Mouse (Mus musculus): ENCODE data around the gene Supt6.

Gene Supt6

DNA sequence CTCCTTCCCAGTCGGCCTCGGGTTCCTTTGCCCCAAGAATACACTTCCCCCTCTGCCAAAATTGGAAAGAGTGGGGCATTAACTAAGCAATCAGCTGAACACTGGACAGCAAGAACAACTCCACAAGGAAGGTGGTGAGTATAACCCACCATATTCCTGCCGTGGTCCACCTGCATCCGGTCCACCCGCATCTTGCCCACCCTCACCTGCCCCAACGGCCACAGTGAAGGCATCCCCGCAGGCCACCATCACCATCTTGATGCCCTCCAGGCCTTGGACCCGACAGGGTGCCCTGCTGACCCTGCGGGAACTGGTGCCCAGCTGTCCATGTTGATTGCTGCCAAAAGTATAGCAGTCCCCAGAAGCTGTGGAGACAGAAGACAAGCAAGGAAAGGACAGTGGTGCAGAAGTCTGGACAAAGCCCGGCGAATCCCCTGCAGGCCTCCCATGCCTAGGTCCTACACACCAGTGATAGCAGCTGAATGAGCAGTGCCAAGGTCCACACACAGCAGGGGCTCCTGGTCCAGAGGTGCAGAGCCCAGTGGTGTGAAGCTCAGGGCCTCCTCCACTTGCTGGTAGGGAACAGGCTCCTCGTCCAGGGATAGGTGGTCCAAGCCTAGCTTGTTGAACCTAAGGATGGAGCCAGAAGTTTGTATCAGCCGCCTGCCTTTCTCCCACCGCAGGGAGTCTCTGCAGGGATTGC lies 78.4 kb downstream of the Supt6 start:
- in situ Hi-C loops (cut with MboI, MseI), result no loop called here

DNA sequence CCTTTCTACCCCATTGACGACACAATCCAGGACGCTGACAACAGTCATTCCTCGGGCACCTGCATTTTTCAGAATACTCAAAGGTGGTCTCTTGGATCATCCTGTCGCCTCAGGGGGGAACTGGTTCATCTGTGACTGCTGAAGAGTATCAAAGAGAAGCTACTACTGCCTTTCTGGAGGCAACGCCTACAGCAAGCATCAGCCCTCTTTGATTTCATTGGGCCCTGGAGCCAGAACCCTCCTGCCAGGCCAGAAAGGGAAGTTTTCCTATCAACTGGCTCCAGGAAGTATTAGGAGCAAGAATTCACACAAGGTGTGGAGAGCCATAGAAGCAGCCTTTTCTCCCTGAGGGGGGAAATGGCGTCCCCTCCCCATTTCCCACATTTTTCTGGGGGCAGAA lies 79.1 kb downstream of the Supt6 start:
- in situ Hi-C loops (cut with MboI, MseI), result no loop called here

DNA sequence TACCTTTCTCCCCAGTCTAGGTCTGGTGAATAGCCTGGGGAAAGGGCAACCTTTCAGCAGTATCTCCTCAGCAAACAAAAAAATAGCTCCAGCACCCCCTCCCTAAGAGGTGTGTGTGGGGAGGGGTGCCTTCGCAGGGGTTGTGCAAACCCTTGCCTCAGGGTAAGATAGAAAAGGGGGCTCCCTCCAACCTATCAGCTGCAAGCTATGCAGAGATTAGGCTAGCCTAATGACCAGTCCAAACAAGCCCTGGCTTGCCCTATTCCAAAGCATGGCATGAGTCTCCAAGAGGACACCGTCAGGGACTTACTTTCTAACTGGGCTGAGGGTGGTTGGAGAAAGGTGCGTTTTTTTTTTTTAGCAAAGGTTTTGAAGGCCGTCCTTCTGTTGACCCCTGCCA lies 79.6 kb downstream of the Supt6 start:
- in situ Hi-C loops (cut with MboI, MseI), result no loop called here

DNA sequence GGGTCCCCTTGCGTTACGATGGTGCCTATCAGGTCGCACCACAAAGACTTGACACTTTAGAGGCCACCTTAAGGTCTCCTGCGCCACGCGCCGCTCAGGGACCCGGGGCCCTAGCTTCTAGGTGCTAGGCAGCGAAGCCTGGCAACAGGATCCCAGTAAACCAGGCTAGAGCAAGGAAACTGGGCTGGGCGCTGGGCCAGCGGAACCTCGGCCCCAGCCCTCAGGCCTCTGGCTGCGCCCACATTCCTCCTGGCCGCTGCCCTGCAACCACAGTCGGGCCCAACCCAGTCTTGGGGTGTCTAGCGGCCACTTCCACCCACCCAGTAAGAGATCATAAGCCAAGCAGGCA lies 80.1 kb downstream of the Supt6 start:
- in situ Hi-C loops (cut with MboI, MseI), result no loop called here

DNA sequence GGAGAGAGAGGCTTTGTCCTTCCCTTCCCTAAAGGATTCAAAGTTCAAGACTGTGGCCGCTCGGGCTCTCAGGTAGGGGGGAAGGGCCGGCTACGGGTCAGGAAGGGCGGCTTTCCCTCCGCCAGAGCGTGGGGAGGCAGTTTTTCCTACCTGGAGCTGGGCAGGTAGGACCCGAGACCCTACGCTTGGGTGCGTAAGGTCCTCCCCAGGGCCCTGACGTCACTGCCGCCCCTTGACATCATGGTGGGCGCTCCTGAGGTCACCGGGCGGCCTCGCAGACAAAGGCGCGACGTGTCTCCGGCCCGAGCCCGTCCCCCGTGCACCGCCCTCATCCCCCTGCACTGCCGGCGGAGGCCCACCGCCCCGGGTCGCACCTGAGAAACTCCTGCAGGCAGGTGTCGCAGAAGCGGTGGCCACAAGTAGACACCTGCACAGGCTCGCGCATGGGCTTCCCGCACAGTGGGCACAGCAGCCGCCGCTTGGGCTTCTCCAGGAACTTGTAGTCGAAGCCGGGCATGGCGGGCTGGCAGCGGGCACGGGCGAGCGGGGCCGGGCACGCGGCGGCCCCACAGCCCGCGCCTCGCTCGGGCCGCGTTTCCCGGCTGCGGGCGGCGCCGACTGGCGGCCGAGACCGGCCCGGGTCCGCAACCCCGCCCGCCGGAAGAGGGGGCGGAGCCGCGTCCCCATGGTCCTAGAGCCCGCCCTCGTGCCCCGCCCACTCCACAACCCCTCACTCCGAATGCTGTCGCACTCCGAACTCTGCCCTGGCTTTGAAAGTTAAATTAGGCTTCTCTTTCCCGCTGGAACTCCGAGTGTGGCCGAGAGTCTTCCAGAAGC lies 80.6 kb downstream of the Supt6 start, which contains the start of gene Traf4:
Gene Traf4, minus strand, starts transcription at position 666 of the 837 bp plus-strand sequence.
- in situ Hi-C loops (cut with MboI, MseI), result loop anchor here (5.0 kb wide), 1 partner anchor 53 kb away; no protein-coding TSS in a partner anchor

DNA sequence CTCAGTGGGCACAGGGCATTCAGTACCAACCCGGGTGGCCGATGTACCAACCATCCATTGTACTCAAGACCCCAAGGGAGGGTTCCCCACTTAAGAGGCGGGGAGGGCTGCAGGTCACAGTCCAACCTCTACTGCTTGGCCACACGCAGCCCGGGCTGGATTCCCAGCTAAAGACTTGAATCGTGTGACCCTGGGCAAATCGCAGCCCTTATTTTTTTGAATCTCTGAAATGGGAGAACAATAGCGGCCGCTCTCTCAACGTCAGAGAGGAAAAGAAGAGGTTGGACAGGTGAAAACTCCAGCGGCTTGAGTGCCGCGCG lies 81.2 kb downstream of the Supt6 start:
- in situ Hi-C loops (cut with MboI, MseI), result loop anchor here (5.0 kb wide), 1 partner anchor 52 kb away; no protein-coding TSS in a partner anchor

DNA sequence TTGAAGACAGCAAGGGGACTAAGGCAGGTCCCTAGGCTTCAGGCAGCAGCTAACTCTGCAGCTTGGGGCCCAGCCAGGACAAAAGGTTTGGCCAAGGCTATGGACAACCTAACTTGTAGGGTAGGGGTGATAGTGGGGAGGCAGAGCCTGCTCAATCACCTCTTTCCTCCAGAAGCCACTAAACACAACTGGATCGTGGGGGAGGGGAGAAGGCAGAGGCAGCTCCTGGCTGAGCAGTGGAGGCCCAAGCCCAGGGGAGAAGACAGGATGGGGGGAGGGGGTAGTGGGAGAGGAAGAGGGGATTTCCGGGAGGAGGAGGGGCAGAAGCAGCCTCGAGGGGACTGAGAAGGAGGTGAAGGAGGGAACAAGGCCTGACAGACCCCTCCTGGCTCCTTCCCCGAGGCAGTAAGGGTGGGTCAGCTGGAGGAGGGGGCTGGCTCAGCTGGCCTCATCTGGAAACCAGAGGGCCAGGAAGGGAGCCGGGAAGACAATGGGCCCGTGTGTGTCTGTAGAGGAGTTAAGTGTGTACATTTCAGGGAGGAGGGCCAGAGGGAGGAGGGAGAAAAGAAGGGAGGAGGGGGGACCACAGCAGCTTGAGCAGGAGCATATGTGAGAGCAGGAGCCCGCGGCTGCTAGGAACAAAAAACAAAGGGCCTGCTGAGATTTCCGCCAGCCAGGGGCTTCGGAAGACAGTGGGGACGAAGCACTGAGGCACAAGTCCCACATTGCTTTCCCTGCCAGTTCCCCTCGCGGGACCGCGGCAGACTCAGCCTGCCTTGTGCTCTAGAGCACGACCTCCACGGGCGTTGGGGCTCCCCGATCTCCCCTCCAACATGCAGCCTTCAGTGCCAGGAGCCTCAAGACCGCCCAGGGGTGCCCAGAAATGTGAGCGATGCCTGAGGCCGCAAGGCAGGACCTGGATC lies 81.8 kb downstream of the Supt6 start:
- in situ Hi-C loops (cut with MboI, MseI), result loop anchor here (5.0 kb wide), 1 partner anchor 52 kb away; no protein-coding TSS in a partner anchor

DNA sequence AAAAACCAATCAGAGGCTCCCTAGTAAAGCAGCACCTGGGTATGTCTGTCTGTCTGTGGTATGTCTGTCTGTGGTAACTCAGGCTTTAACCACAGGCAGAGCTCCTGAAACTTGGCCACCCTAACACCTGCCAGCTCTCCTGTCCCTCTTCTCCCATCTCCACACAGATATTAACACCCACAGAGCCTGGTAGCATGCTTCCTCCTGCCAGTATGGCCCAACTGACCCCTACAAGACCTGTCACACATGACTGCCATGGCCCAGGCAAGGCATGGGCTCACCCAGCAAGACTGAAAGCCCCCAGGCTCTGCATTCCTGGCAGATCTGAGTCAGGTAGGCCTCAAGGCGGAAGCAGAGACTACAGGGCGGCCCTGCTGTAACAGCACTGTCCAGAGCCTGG lies 82.7 kb downstream of the Supt6 start:
- in situ Hi-C loops (cut with MboI, MseI), result loop anchor here (5.0 kb wide), 1 partner anchor 51 kb away; no protein-coding TSS in a partner anchor

DNA sequence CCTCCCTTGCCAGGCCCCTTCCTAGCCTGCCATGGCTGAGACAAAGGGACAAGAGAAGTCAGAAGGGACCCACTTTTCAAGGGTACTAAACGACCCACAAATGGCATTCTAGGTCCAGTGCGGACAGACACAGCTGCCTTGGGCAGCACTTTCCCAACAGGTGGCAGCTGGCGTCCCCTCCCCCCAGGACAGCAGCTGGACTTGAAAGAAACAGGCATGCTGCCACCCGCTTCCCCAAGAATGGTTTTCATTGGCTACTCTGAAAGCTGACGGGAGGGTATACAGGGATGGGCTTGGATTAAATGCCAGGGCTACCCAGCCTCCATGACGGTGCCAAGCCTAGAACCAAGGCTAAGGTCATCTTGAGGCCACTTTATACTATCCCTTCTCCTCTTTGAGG lies 83.3 kb downstream of the Supt6 start:
- in situ Hi-C loops (cut with MboI, MseI), result loop anchor here (5.0 kb wide), 1 partner anchor 50 kb away; no protein-coding TSS in a partner anchor

DNA sequence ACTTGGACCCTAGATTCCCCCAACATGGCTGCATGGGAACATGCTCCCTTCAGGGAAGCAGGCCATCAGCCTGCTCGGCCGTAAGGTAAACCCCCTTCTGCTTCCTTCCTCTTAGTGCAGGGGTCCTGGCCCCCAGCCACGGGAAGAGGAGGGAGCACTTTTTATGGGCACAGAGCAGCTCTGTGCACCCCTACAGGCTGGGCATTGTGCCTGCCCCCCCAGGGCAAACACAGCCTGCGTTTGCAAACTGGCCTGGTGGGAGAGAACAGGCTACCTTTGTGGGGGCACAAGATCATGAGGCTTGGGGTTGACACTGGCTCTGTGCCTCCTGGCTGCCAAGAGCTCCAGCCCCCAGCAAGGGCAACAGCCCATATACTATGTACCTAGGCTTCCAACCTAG lies 83.8 kb downstream of the Supt6 start:
- in situ Hi-C loops (cut with MboI, MseI), result loop anchor here (5.0 kb wide), 1 partner anchor 50 kb away; no protein-coding TSS in a partner anchor

DNA sequence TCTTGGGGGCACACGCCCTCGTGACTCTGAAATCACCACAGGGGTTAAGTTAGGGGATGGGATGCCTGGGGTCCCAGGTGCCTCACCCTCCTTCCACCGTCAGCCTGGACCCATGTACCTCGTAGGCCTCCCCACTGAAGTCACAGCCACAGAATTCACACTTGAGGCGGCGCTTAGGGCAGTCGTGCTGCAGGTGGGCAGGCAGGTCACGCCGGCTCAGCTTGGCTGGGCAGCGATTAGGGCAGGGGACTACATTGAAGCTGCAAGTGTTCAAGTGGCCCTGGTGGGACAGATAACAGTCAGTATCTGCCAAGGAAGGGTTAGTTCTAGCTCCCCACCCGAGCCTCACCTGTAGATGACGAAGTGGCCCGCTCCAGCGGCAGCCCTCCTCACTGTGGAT lies 84.6 kb downstream of the Supt6 start:
- in situ Hi-C loops (cut with MboI, MseI), result loop anchor here (5.0 kb wide), 1 partner anchor 49 kb away; no protein-coding TSS in a partner anchor

DNA sequence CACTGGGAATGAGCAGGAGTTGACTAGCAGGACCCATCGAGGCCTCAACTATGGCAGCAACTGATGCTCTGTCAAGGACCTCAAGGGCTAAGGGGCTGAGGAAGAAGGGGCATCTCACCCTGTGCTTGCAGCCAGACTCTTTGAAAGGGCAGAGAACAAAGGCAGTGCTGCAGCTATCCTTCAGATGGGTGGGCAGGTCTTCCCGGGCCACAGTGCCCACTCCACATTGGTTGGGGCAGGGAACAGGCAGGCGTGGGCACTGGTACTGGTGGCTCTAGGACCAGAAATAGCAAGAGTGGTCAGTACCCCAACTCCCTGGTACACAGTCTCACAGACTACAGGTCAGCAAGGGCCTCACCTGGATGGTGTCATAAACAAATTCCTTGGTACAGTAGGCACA lies 85.1 kb downstream of the Supt6 start:
- in situ Hi-C loops (cut with MboI, MseI), result loop anchor here (5.0 kb wide), 1 partner anchor 48 kb away; no protein-coding TSS in a partner anchor

DNA sequence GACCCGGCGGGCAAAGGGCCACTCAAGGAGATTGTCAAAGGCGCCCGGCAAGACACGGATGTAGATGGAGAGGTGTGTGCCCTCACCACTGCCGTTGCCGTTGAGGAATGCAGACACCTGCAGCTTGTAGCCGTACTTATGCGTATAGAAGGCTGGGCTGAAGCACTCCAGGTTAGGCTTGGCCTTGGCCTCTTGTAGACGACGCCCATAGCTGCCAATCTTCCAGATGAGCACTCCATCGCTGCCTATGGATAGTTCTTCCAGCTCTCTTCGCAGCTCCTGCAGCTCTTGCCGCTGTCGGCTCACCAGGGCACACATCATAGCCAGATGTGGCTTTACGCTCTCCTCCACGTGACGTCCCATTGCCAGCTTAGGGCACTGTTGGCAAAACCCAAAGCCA lies 85.6 kb downstream of the Supt6 start:
- in situ Hi-C loops (cut with MboI, MseI), result loop anchor here (5.0 kb wide), 1 partner anchor 48 kb away; no protein-coding TSS in a partner anchor

DNA sequence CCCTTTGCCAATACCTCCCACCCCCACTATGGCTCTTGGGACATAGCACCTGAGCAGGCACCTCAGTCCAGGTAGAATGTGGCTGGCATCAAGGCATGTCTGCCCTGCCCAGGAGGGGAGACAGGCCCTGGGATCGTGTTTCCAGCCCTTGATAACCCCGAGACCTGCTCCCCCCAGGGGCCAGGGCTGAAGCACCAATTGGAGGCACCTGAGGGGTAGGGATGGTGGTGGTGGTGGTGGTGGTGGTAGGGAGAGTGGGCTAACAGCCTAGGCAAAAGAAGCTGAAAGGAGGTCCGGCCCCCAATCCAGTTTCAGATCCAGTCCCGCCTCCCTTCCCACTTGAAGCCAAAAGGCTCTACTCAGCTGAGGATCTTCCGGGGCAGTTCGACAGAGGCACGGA lies 86.2 kb downstream of the Supt6 start:
- in situ Hi-C loops (cut with MboI, MseI), result no loop called here

DNA sequence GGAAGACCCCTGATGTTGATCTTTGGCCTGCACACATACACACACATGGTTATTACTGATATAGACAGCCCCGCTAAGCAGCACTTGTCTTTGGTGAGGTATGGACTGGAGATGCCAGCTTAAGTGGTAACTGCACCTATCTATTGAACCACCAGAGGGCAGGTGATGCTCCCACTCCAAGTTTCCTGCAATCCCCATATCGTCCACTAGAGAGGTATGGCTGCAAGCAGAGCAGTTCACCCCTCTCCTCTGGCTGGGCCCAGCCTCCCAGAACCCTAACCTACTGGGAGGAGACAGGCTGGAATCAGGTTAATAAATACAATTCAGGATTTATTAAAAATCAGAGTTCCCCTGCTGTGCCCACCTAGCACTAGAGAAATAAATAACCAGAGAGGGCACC lies 86.7 kb downstream of the Supt6 start:
- in situ Hi-C loops (cut with MboI, MseI), result no loop called here
